9 mouse cellular contexts compared by ENCODE assay signal in the genomic region with DNA sequence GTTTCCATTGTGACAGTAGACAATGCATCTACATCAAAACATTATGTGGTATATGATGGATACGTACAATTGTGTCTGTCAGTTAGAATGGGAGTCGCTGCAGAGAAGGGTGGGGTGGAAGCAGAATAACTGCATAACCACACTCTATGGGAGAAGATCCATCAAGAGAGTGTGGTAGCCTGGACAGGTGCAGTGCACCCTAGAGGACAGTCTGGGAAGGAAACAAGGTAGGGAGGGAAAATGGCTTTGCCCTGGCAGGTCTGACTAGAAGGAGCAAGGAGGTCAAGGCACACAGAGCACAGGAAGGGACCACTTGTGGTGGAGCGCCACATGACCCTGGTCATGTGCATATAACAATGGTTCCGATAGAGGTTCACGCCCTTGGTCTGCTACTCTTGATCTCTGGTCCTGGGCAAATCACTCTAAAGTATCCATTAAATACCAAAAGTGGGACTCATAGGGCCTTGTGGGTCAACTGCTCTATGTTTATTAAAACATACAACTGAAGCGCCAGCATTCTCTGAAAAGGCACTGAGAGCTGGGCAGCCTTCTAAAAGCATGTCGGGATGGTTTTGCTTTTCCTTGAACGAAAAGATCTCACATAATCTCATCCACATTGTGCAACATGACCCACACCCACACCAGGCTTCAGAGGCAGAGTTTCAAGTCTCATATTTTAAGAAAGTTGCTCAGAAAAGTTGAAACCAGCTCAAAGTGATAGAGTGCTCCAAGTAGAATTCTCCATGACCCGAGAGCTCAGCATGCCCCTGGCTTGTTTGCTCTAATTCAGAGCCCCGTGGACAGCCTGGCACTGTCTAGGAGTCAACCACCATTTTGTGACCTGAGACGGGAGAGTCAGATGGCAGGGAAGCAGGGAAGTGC.
DNase-seq lines count a peak whose midpoint lies in the region; ATAC-seq lines count a peak whose summit lies in the region.
"Had no signal": no experiment of that assay in that cellular context is flagged by ENCODE, and none has a peak within 500 bp of the region (broad histone marks: within the 10 kb centered on the region; RNA-seq: fewer than 3 reads in every experiment).

No protein-coding gene starts in this region.

- no peak overlapping the region for H3K4me2 ChIP-seq in liver, embryonic 11.5 days
- H3K4me2 ChIP-seq in embryonic facial prominence, embryonic 14.5 days (ENCODE audit: low read depth, low read length): no peak overlapping the region

- H3K9me3 ChIP-seq in liver, embryonic 11.5 days (ENCODE audit: control insufficient read depth, low read length): no peaks in the 10 kb centered on the region
- no peaks in the 10 kb centered on the region for H3K9me3 ChIP-seq in embryonic facial prominence, embryonic 14.5 days (ENCODE audit: control insufficient read depth, low read length)

- H3K4me3 ChIP-seq in liver, embryonic 11.5 days (ENCODE audit: low read depth, low read length): no peak overlapping the region
- no peak overlapping the region for H3K4me3 ChIP-seq in embryonic facial prominence, embryonic 14.5 days (ENCODE audit: low read depth, low read length)

- H3K4me1 ChIP-seq in liver, embryonic 11.5 days (replicated peaks; ENCODE audit: control insufficient read depth, insufficient read depth, low read length): no peaks in the 10 kb centered on the region; the same call in 1 of the 2 replicates
- peaks cover 34% of the 10 kb centered on the region for H3K4me1 ChIP-seq in embryonic facial prominence, embryonic 14.5 days (ENCODE audit: control insufficient read depth, insufficient read depth, low read length)

- intact Hi-C loops in heart, postnatal 36 days (cut with DNase I): no loop called here

- 0 out of 2 replicates have a peak, but pooled peaks have one; percentile 29 for ATAC-seq in liver, embryonic 11.5 days (replicated peaks; ENCODE audit: low FRiP score)
- ATAC-seq in embryonic facial prominence, embryonic 14.5 days (ENCODE audit: low read depth): no peak
- peak; percentile 51; the same call in 1 of the 2 replicates for ATAC-seq in megakaryocyte-erythroid progenitor cell, adult 5-6 weeks (replicated peaks; ENCODE audit: low FRiP score, low TSS enrichment, poor library complexity, severe bottlenecking)

- 91% methylated on average over 11 of the region's 11 CpGs for whole genome bisulfite sequencing in liver, embryonic 11.5 days
- 76% methylated on average over 11 of the region's 11 CpGs for WGBS in embryonic facial prominence, embryonic 14.5 days

- no peak overlapping the region for H3K9ac ChIP-seq in liver, embryonic 11.5 days (ENCODE audit: low read depth, low read length)
- H3K9ac ChIP-seq in embryonic facial prominence, embryonic 14.5 days (ENCODE audit: low read depth, low read length): no peak overlapping the region

- H3K36me3 ChIP-seq in liver, embryonic 11.5 days (ENCODE audit: control insufficient read depth, insufficient read depth, low read length): no peaks in the 10 kb centered on the region
- no peaks in the 10 kb centered on the region for H3K36me3 ChIP-seq in embryonic facial prominence, embryonic 14.5 days (ENCODE audit: control insufficient read depth, insufficient read depth, low read length)

- H3K27ac ChIP-seq in liver, embryonic 11.5 days (ENCODE audit: low read depth, low read length): no peak overlapping the region
- H3K27ac ChIP-seq in embryonic facial prominence, embryonic 14.5 days (replicated peaks; ENCODE audit: low read depth, low read length): 0 out of 2 replicates have a peak overlapping the region, but pooled peaks have one; percentile 7

- DNase-seq in heart, adult 11 months: peak; percentile 93
- no peak for DNase-seq in heart, postnatal 36 days
- DNase-seq in liver, embryonic 11.5 days (ENCODE audit: low spot score): no peak
- no peak for DNase-seq in liver
- no peak for DNase-seq in embryonic facial prominence, embryonic 14.5 days (ENCODE audit: low spot score)
- DNase-seq in layer of hippocampus, adult 8-10 months (ENCODE audit: low spot score in 2 of 2): no peak
- DNase-seq: kidney, postnatal 10 days; lung, adult 2 months had no signal

- H3K27me3 ChIP-seq in liver, embryonic 11.5 days (replicated peaks; ENCODE audit: control insufficient read depth, insufficient read depth, low read length): no peaks in the 10 kb centered on the region
- no peaks in the 10 kb centered on the region for H3K27me3 ChIP-seq in embryonic facial prominence, embryonic 14.5 days (replicated peaks; ENCODE audit: control insufficient read depth, insufficient read depth, low read length)
